In the genomic region with DNA sequence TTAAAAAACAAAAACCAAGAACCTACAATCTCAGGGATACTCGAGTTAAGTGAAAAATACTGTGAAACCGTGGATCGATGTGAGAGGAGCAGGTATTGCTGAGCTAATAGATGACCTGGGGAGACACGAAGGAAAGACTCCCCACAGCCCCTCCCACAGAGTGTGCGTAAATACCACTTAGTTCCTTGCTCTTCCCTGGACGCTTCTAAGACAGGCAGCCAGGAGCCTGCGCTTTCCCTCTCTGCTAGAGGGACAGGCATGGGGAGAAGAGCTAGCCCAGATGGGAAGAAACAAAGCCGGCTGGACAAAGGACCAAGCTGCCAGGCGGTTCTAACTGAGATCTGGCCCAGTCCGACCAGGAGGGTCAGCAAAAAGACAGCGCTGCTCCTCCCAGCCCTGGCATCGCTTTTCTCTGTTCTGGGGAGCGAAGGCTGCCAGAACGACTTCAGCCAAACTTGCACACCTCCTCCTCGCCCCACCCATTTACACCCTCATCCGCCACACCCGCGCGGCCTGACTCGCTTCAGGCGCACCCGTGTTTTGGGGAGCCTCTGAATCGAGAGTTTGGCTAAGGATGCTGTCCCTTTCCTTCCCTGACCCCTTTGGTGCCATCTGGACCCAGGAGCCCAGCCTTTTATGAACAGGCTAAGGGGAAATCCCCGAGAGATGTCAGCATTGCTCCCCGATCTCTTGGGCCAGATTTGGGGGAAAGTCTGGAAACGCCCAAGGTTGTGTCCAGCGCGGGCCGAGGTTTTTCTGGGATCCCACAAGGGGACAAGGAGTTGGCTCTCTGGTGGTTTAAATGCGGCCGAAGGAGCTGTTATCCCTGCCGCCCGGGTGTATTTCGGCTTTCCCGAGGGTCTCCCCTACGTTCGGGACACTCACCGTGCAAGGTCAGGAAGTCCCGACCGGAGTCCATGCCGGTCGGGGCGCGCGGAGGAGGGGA, we compare ENCODE assay signal across 8 mouse cellular contexts. TPM values are rescaled to one million over a fixed set of nuclear protein-coding genes. Genes with fewer than 3 reads are reported as not detected.
DNase-seq lines count a peak whose midpoint lies in the region; ATAC-seq and TF ChIP-seq lines count a peak whose summit lies in the region.

No protein-coding gene starts in this region.

- no peaks in the 10 kb centered on the region for H3K36me3 ChIP-seq in forebrain, postnatal 0 days (ENCODE audit: insufficient read depth)
- H3K36me3 ChIP-seq in hindbrain, embryonic 16.5 days (ENCODE audit: control insufficient read depth, insufficient read depth, low read length), result no peaks in the 10 kb centered on the region
- no peaks in the 10 kb centered on the region for H3K36me3 ChIP-seq in lung, embryonic 14.5 days (ENCODE audit: insufficient read depth)
- H3K36me3 ChIP-seq in stomach, embryonic 14.5 days (ENCODE audit: control insufficient read depth, insufficient read depth, low read length), result no peaks in the 10 kb centered on the region

- intact Hi-C loops in left cerebral cortex, postnatal 36 days (cut with DNase I), result no loop called here

- peaks cover 2% of the 10 kb centered on the region; the same call in 1 of the 2 replicates for H3K4me1 ChIP-seq in bone marrow macrophage, adult 2 months (ENCODE audit: control insufficient read depth, insufficient read depth, low read length)
- H3K4me1 ChIP-seq in forebrain, postnatal 0 days (ENCODE audit: insufficient read depth), result peaks cover 10% of the 10 kb centered on the region
- peaks cover 31% of the 10 kb centered on the region for H3K4me1 ChIP-seq in hindbrain, embryonic 16.5 days (ENCODE audit: control insufficient read depth, insufficient read depth, low read depth, low read length)
- H3K4me1 ChIP-seq in lung, embryonic 14.5 days (ENCODE audit: insufficient read depth), result peaks cover 17% of the 10 kb centered on the region
- peaks cover 19% of the 10 kb centered on the region; the same call in 1 of the 2 replicates for H3K4me1 ChIP-seq in stomach, embryonic 14.5 days (ENCODE audit: control insufficient read depth, insufficient read depth, low read length)

- 4% methylated on average over 45 of the region's 45 CpGs for WGBS in forebrain, postnatal 0 days
- 3% methylated on average over 45 of the region's 45 CpGs for WGBS in hindbrain, embryonic 16.5 days
- 2% methylated on average over 45 of the region's 45 CpGs for WGBS in lung, embryonic 14.5 days
- WGBS in stomach, embryonic 14.5 days, result 3% methylated on average over 45 of the region's 45 CpGs

- TF ChIP-seq POLR2A in bone marrow macrophage, adult 2 months (IDR thresholded peaks at IDR 0.05; ENCODE audit: borderline replicate concordance, low read depth, low read length), result no peak

- peak; percentile 56 to 73 for DNase-seq in left cerebral cortex, postnatal 36 days (ENCODE audit: low spot score in 2 of 2)
- DNase-seq in left cerebral cortex, adult 11 months (ENCODE audit: low spot score), result no peak
- peak; percentile 42 for DNase-seq in forebrain, postnatal 0 days
- DNase-seq in lung, embryonic 14.5 days, result peak; percentile 41
- no peak for DNase-seq in yolk sac, embryonic 10.5 days (ENCODE audit: low spot score)

- TF ChIP-seq CTCF in bone marrow macrophage, adult 2 months (IDR thresholded peaks at IDR 0.05; ENCODE audit: low read depth, low read length), result no peak
- TF ChIP-seq CTCF in forebrain, postnatal 0 days (IDR thresholded peaks at IDR 0.05; ENCODE audit: low read depth), result no peak
- no peak for TF ChIP-seq CTCF in lung, embryonic 14.5 days (IDR thresholded peaks at IDR 0.05; ENCODE audit: low read depth)

- ATAC-seq in forebrain, postnatal 0 days, result no peak
- no peak for ATAC-seq in hindbrain, embryonic 16.5 days
- no peak for ATAC-seq in lung, embryonic 14.5 days (ENCODE audit: insufficient read depth)
- no peak for ATAC-seq in stomach, embryonic 14.5 days (ENCODE audit: insufficient number of reproducible peaks, insufficient read depth, low FRiP score, low read depth)

- peak overlapping the region; percentile 58 for H3K9ac ChIP-seq in forebrain, postnatal 0 days
- H3K9ac ChIP-seq in hindbrain, embryonic 16.5 days (ENCODE audit: low read depth, low read length), result peak overlapping the region; percentile 68
- H3K9ac ChIP-seq in lung, embryonic 14.5 days, result peak overlapping the region; percentile 66
- peak overlapping the region; percentile 53 for H3K9ac ChIP-seq in stomach, embryonic 14.5 days (replicated peaks; ENCODE audit: low read depth, low read length)

- peak overlapping the region; percentile 85 for H3K4me2 ChIP-seq in forebrain, postnatal 0 days (ENCODE audit: low read depth)
- H3K4me2 ChIP-seq in hindbrain, embryonic 16.5 days (ENCODE audit: low read length), result peak overlapping the region; percentile 63
- peak overlapping the region; percentile 93 for H3K4me2 ChIP-seq in lung, embryonic 14.5 days
- H3K4me2 ChIP-seq in stomach, embryonic 14.5 days (replicated peaks; ENCODE audit: low read depth, low read length), result peak overlapping the region; percentile 85

- H3K9me3 ChIP-seq in forebrain, postnatal 0 days (ENCODE audit: low read length), result no peaks in the 10 kb centered on the region
- H3K9me3 ChIP-seq in hindbrain, embryonic 16.5 days (ENCODE audit: control insufficient read depth, low read length), result no peaks in the 10 kb centered on the region
- no peaks in the 10 kb centered on the region for H3K9me3 ChIP-seq in lung, embryonic 14.5 days (ENCODE audit: low read depth, low read length)
- H3K9me3 ChIP-seq in stomach, embryonic 14.5 days (ENCODE audit: control insufficient read depth, low read depth, low read length), result no peaks in the 10 kb centered on the region

- peaks cover 2% of the 10 kb centered on the region; the same call in 1 of the 2 replicates for H3K27me3 ChIP-seq in forebrain, postnatal 0 days (ENCODE audit: insufficient read depth, low read length)
- no peaks in the 10 kb centered on the region for H3K27me3 ChIP-seq in hindbrain, embryonic 16.5 days (replicated peaks; ENCODE audit: control insufficient read depth, insufficient read depth, low read length)
- H3K27me3 ChIP-seq in lung, embryonic 14.5 days (ENCODE audit: insufficient read depth, low read length), result peaks cover 16% of the 10 kb centered on the region; the same call in 1 of the 2 replicates
- H3K27me3 ChIP-seq in stomach, embryonic 14.5 days (ENCODE audit: control insufficient read depth, insufficient read depth, low read length), result no peaks in the 10 kb centered on the region

- H3K4me3 ChIP-seq in bone marrow macrophage, adult 2 months (ENCODE audit: insufficient read depth, low read length), result peak overlapping the region; percentile 56
- H3K4me3 ChIP-seq in forebrain, postnatal 0 days (ENCODE audit: low read depth, low read length), result peak overlapping the region; percentile 54
- peak overlapping the region; percentile 52 for H3K4me3 ChIP-seq in hindbrain, embryonic 16.5 days (ENCODE audit: low read length)
- H3K4me3 ChIP-seq in lung, embryonic 14.5 days (ENCODE audit: low read depth, low read length), result peak overlapping the region; percentile 56
- peak overlapping the region; percentile 60 for H3K4me3 ChIP-seq in stomach, embryonic 14.5 days (ENCODE audit: low read depth, low read length)

- H3K27ac ChIP-seq in bone marrow macrophage, adult 2 months (ENCODE audit: insufficient read depth, low read depth, low read length), result no peak overlapping the region
- no peak overlapping the region for H3K27ac ChIP-seq in forebrain, postnatal 0 days (ENCODE audit: low read depth, low read length)
- no peak overlapping the region for H3K27ac ChIP-seq in hindbrain, embryonic 16.5 days (ENCODE audit: low read depth, low read length)
- H3K27ac ChIP-seq in lung, embryonic 14.5 days (ENCODE audit: low read depth), result no peak overlapping the region
- H3K27ac ChIP-seq in stomach, embryonic 14.5 days (ENCODE audit: low read length), result peak overlapping the region; percentile 33; the same call in 1 of the 2 replicates

RNA-seq across cellular contexts. Expression of a gene that starts 0.6 kb away (rescaled TPM):
- total RNA-seq in left cerebral cortex, postnatal 36 days (2021), result 10 to 100 TPM; 12.6 to 14.9 TPM
- 1.7 and 1.8 TPM in 2 replicates for polyA plus RNA-seq in bone marrow macrophage, adult 2 months (2012; ENCODE audit: insufficient read depth, insufficient read length, missing spikeins)
- total RNA-seq in forebrain, postnatal 0 days (2014; rRNA removed), result 9.6 and 16.1 TPM in 2 replicates
- 8.2 and 11.3 TPM in 2 replicates for polyA plus RNA-seq in forebrain, postnatal 0 days (2015; fragmentation: Nextera tagmentation; extraction: Ambion mirVana)
- 20.7 and 22.4 TPM in 2 replicates for polyA plus RNA-seq in hindbrain, embryonic 16.5 days (2015; fragmentation: Nextera tagmentation; extraction: Ambion mirVana)
- polyA plus RNA-seq in lung, embryonic 14.5 days (2014; fragmentation: Nextera tagmentation; extraction: Ambion mirVana), result 13.2 and 14.9 TPM in 2 replicates
- polyA plus RNA-seq in stomach, embryonic 14.5 days (2014; fragmentation: Nextera tagmentation; extraction: Ambion mirVana), result 44.2 and 44.3 TPM in 2 replicates

RNA-seq across cellular contexts. Expression of a gene that starts 9.5 kb away (rescaled TPM):
- 1 to 10 TPM; 4.1 to 5.1 TPM for total RNA-seq in left cerebral cortex, postnatal 36 days (2021)
- polyA plus RNA-seq in bone marrow macrophage, adult 2 months (2012; ENCODE audit: insufficient read depth, insufficient read length, missing spikeins), result not detected in 2 replicates
- total RNA-seq in forebrain, postnatal 0 days (2014; rRNA removed), result 0.85 and 2.0 TPM in 2 replicates
- 0.40 and 0.42 TPM in 2 replicates for polyA plus RNA-seq in forebrain, postnatal 0 days (2015; fragmentation: Nextera tagmentation; extraction: Ambion mirVana)
- polyA plus RNA-seq in hindbrain, embryonic 16.5 days (2015; fragmentation: Nextera tagmentation; extraction: Ambion mirVana), result 0.77 and 2.9 TPM in 2 replicates
- polyA plus RNA-seq in lung, embryonic 14.5 days (2014; fragmentation: Nextera tagmentation; extraction: Ambion mirVana), result 1.0 and 1.1 TPM in 2 replicates
- polyA plus RNA-seq in stomach, embryonic 14.5 days (2014; fragmentation: Nextera tagmentation; extraction: Ambion mirVana), result 0.65 and 0.66 TPM in 2 replicates

RNA-seq across cellular contexts. Expression of a gene that starts 40.2 kb away (rescaled TPM):
- total RNA-seq in left cerebral cortex, postnatal 36 days (2021), result 1 to 10 TPM; 5.1 to 9.6 TPM
- polyA plus RNA-seq in bone marrow macrophage, adult 2 months (2012; ENCODE audit: insufficient read depth, insufficient read length, missing spikeins), result 40.4 and 43.1 TPM in 2 replicates
- 3.3 and 6.5 TPM in 2 replicates for total RNA-seq in forebrain, postnatal 0 days (2014; rRNA removed)
- polyA plus RNA-seq in forebrain, postnatal 0 days (2015; fragmentation: Nextera tagmentation; extraction: Ambion mirVana), result 2.7 and 3.8 TPM in 2 replicates
- 4.7 and 5.0 TPM in 2 replicates for polyA plus RNA-seq in hindbrain, embryonic 16.5 days (2015; fragmentation: Nextera tagmentation; extraction: Ambion mirVana)
- 35.6 and 36.7 TPM in 2 replicates for polyA plus RNA-seq in lung, embryonic 14.5 days (2014; fragmentation: Nextera tagmentation; extraction: Ambion mirVana)
- 31.6 and 37.9 TPM in 2 replicates for polyA plus RNA-seq in stomach, embryonic 14.5 days (2014; fragmentation: Nextera tagmentation; extraction: Ambion mirVana)

Comparison
In these comparisons a context has a peak if more than half of its experiments do, and no peak if none do; other contexts are left out.
1. DNase-seq: peak in left cerebral cortex, postnatal 36 days (2 of 2), forebrain, postnatal 0 days (single experiment) and lung, embryonic 14.5 days (single experiment); none in left cerebral cortex, adult 11 months (single experiment) and yolk sac, embryonic 10.5 days (single experiment).
2. Peak in every context shown above with its lines, with median percentiles within 50 percentile points of each other: H3K4me3 ChIP-seq, H3K4me2 ChIP-seq and H3K9ac ChIP-seq.